Mouse (Mus musculus): Measurements from ENCODE around the gene Rpl9. TPM values are rescaled to one million over a fixed set of nuclear protein-coding genes. Genes with fewer than 3 reads are reported as not detected.

Rpl9 gene
- polyA plus RNA-seq (2015; fragmentation: Nextera tagmentation; extraction: Ambion mirVana), result 607 and 662 TPM in 2 replicates

- H3K36me3 ChIP-seq, result peaks cover 63% of the 10 kb centered on the region
- under 1% methylated on average over 83 of the region's 83 CpGs for WGBS
- no peaks in the 10 kb centered on the region for H3K9me3 ChIP-seq
- H3K27ac ChIP-seq (replicated peaks), result peak within 1 kb of the TSS; percentile 91
- H3K4me1 ChIP-seq, result peaks cover 26% of the 10 kb centered on the region
- ATAC-seq (ENCODE audit: extremely low read depth, insufficient number of reproducible peaks, low FRiP score, low TSS enrichment), result peak; percentile 92
- H3K4me2 ChIP-seq, result peak within 1 kb of the TSS; percentile 80
- H3K27me3 ChIP-seq (replicated peaks), result no peaks in the 10 kb centered on the region
- H3K9ac ChIP-seq, result peak within 1 kb of the TSS; percentile 98
- H3K4me3 ChIP-seq, result peak within 1 kb of the TSS; percentile 79
Observed at GRCm38 (mm10) chr5:65390648-65391644, at the start of gene Rpl9, which contains the start of gene Lias. Gene Rpl9, minus strand, starts transcription at chr5:65391444. Gene Lias, plus strand, starts transcription at chr5:65391497.

GRCm38 (mm10) chr5:65438041-65438440 lies 46.8 kb upstream of the Rpl9 start:
- no peak for ATAC-seq (ENCODE audit: extremely low read depth, insufficient number of reproducible peaks, low FRiP score, low TSS enrichment)
- H3K27me3 ChIP-seq (replicated peaks), result no peaks in the 10 kb centered on the region
- no peak overlapping the region for H3K4me2 ChIP-seq
- peaks cover 44% of the 10 kb centered on the region for H3K4me1 ChIP-seq
- no peak overlapping the region for H3K4me3 ChIP-seq
- H3K9me3 ChIP-seq, result no peaks in the 10 kb centered on the region
- no peak overlapping the region for H3K27ac ChIP-seq (replicated peaks)
- H3K9ac ChIP-seq, result no peak overlapping the region
- peaks cover 7% of the 10 kb centered on the region; the same call in 1 of the 2 replicates for H3K36me3 ChIP-seq

- H3K27me3 ChIP-seq (replicated peaks), result no peaks in the 10 kb centered on the region
- H3K4me1 ChIP-seq, result peaks cover 58% of the 10 kb centered on the region
- no peaks in the 10 kb centered on the region for H3K9me3 ChIP-seq
- under 1% methylated on average over 51 of the region's 51 CpGs for WGBS
- ATAC-seq (ENCODE audit: extremely low read depth, insufficient number of reproducible peaks, low FRiP score, low TSS enrichment), result peak; percentile 98
- H3K4me2 ChIP-seq, result peak within 1 kb of the TSS; percentile 80
- peak within 1 kb of the TSS; percentile 90 for H3K4me3 ChIP-seq
- no peaks in the 10 kb centered on the region for H3K36me3 ChIP-seq
- peak within 1 kb of the TSS; percentile 94 for H3K9ac ChIP-seq
- peak within 1 kb of the TSS; percentile 95 for H3K27ac ChIP-seq (replicated peaks)
Observed at GRCm38 (mm10) chr5:65435806-65436561, 44.7 kb upstream of the Rpl9 start, which contains the start of gene Ugdh. Gene Ugdh, minus strand, starts transcription at chr5:65435949.

GRCm38 (mm10) chr5:65435363-65435805 lies 44.1 kb upstream of the Rpl9 start:
- Histone ChIP-seq H3K4me2 (peak overlapping the region; percentile 80), H3K27ac (replicated peaks) (peak overlapping the region; percentile 95), H3K4me3 (peak overlapping the region; percentile 90), H3K9ac (peak overlapping the region; percentile 94), H3K36me3 (peaks cover 1% of the 10 kb centered on the region; the same call in 1 of the 2 replicates), H3K27me3 (replicated peaks) (no peaks in the 10 kb centered on the region), H3K4me1 (peaks cover 60% of the 10 kb centered on the region), H3K9me3 (no peaks in the 10 kb centered on the region)
- no peak for ATAC-seq (ENCODE audit: extremely low read depth, insufficient number of reproducible peaks, low FRiP score, low TSS enrichment)
- WGBS, result under 1% methylated on average over 46 of the region's 47 CpGs

- peak overlapping the region; percentile 80 for H3K4me2 ChIP-seq
- H3K4me3 ChIP-seq, result peak overlapping the region; percentile 90
- ATAC-seq (ENCODE audit: extremely low read depth, insufficient number of reproducible peaks, low FRiP score, low TSS enrichment), result no peak
- peaks cover 4% of the 10 kb centered on the region; the same call in 1 of the 2 replicates for H3K36me3 ChIP-seq
- WGBS, result 6% methylated on average over 15 of the region's 15 CpGs
- H3K9me3 ChIP-seq, result no peaks in the 10 kb centered on the region
- H3K4me1 ChIP-seq, result peaks cover 60% of the 10 kb centered on the region
- H3K9ac ChIP-seq, result peak overlapping the region; percentile 94
- H3K27me3 ChIP-seq (replicated peaks), result no peaks in the 10 kb centered on the region
- H3K27ac ChIP-seq (replicated peaks), result peak overlapping the region; percentile 95
Observed at GRCm38 (mm10) chr5:65434471-65435362, 43.5 kb upstream of the Rpl9 start.

GRCm38 (mm10) chr5:65429441-65429840 lies 38.2 kb upstream of the Rpl9 start:
- no peak overlapping the region for H3K4me3 ChIP-seq
- 88% methylated on average over 5 of the region's 5 CpGs for WGBS
- peaks cover 30% of the 10 kb centered on the region for H3K4me1 ChIP-seq
- no peak for ATAC-seq (ENCODE audit: extremely low read depth, insufficient number of reproducible peaks, low FRiP score, low TSS enrichment)
- H3K36me3 ChIP-seq, result peaks cover 34% of the 10 kb centered on the region
- H3K9me3 ChIP-seq, result no peaks in the 10 kb centered on the region
- H3K9ac ChIP-seq, result no peak overlapping the region
- H3K4me2 ChIP-seq, result no peak overlapping the region
- H3K27ac ChIP-seq (replicated peaks), result no peak overlapping the region
- H3K27me3 ChIP-seq (replicated peaks), result no peaks in the 10 kb centered on the region

GRCm38 (mm10) chr5:65428321-65428720 lies 37.1 kb upstream of the Rpl9 start:
- no peaks in the 10 kb centered on the region for H3K9me3 ChIP-seq
- H3K27me3 ChIP-seq (replicated peaks), result no peaks in the 10 kb centered on the region
- H3K27ac ChIP-seq (replicated peaks), result no peak overlapping the region
- H3K4me2 ChIP-seq, result no peak overlapping the region
- 56% methylated on average over 4 of the region's 4 CpGs for WGBS
- H3K36me3 ChIP-seq, result peaks cover 45% of the 10 kb centered on the region
- peaks cover 20% of the 10 kb centered on the region for H3K4me1 ChIP-seq
- ATAC-seq (ENCODE audit: extremely low read depth, insufficient number of reproducible peaks, low FRiP score, low TSS enrichment), result no peak
- H3K4me3 ChIP-seq, result no peak overlapping the region
- H3K9ac ChIP-seq, result no peak overlapping the region

GRCm38 (mm10) chr5:65425251-65425650 lies 34.0 kb upstream of the Rpl9 start:
- Histone ChIP-seq H3K4me2 (no peak overlapping the region), H3K9ac (no peak overlapping the region), H3K4me3 (no peak overlapping the region), H3K36me3 (peaks cover 73% of the 10 kb centered on the region), H3K27me3 (replicated peaks) (no peaks in the 10 kb centered on the region), H3K9me3 (no peaks in the 10 kb centered on the region), H3K4me1 (no peaks in the 10 kb centered on the region), H3K27ac (replicated peaks) (no peak overlapping the region)
- WGBS, result 84% methylated on average over 5 of the region's 5 CpGs
- ATAC-seq (ENCODE audit: extremely low read depth, insufficient number of reproducible peaks, low FRiP score, low TSS enrichment), result no peak

GRCm38 (mm10) chr5:65424215-65424614 lies 33.0 kb upstream of the Rpl9 start:
- Histone ChIP-seq H3K4me1 (no peaks in the 10 kb centered on the region), H3K27ac (replicated peaks) (no peak overlapping the region), H3K4me3 (no peak overlapping the region), H3K27me3 (replicated peaks) (no peaks in the 10 kb centered on the region), H3K9me3 (no peaks in the 10 kb centered on the region), H3K36me3 (peaks cover 82% of the 10 kb centered on the region), H3K9ac (no peak overlapping the region), H3K4me2 (no peak overlapping the region)
- WGBS, result 79% methylated on average over 6 of the region's 6 CpGs
- ATAC-seq (ENCODE audit: extremely low read depth, insufficient number of reproducible peaks, low FRiP score, low TSS enrichment), result no peak

- Histone ChIP-seq H3K9ac (no peak overlapping the region), H3K4me2 (no peak overlapping the region), H3K27ac (replicated peaks) (no peak overlapping the region), H3K27me3 (replicated peaks) (no peaks in the 10 kb centered on the region), H3K4me1 (no peaks in the 10 kb centered on the region), H3K36me3 (peaks cover 93% of the 10 kb centered on the region), H3K4me3 (no peak overlapping the region), H3K9me3 (no peaks in the 10 kb centered on the region)
- ATAC-seq (ENCODE audit: extremely low read depth, insufficient number of reproducible peaks, low FRiP score, low TSS enrichment), result no peak
- WGBS, result 90% methylated on average over 8 of the region's 8 CpGs
Observed at GRCm38 (mm10) chr5:65422803-65423202, 31.6 kb upstream of the Rpl9 start.
